Mouse (Mus musculus) CH12.LX (cell line): ENCODE measurements around the gene Lpxn. TPM values are rescaled to one million over a fixed set of nuclear protein-coding genes. Genes with fewer than 3 reads are reported as not detected.

Experiments
- DNase-seq: peaks from one replicate; pipeline ENCODE4 v3.0.0-alpha.2; 2013; ENCODE audit errors: extremely low read depth
- H3K27ac ChIP-seq: 2 replicates; pipeline ENCODE4 v1.5.1; 2012; ENCODE audit warnings: low read depth, mild to moderate bottlenecking, control low read depth, moderate library complexity; ENCODE audit not compliant: insufficient read depth
- H3K27me3 ChIP-seq: replicated peaks from 2 replicates; pipeline ENCODE3; 2012; ENCODE audit warnings: inconsistent platforms
- H3K36me3 ChIP-seq, 2 experiments: replicated peaks in 1 of 2; 2 replicates each; pipeline versions ENCODE3 to v1.6.1; 2012; ENCODE audit warnings: inconsistent platforms in 1 of 2, low read length in 1 of 2, mild to moderate bottlenecking in 1 of 2, mixed read lengths in 1 of 2, moderate library complexity in 1 of 2; ENCODE audit not compliant: control insufficient read depth in 1 of 2, insufficient read depth in 1 of 2
- H3K4me1 ChIP-seq, 2 experiments: 2 replicates each; pipeline ENCODE4 v1.6.1; 2012; ENCODE audit warnings: inconsistent platforms in 1 of 2, moderate library complexity in 1 of 2; ENCODE audit not compliant: insufficient read depth in 2 of 2, control insufficient read depth in 1 of 2
- H3K4me2 ChIP-seq: 2 replicates; pipeline ENCODE4 v1.6.1; 2012; ENCODE audit warnings: low read depth, mild to moderate bottlenecking, control low read depth; ENCODE audit not compliant: poor library complexity, insufficient read depth, severe bottlenecking
- H3K4me3 ChIP-seq, 3 experiments: fragments of 150-350 bp in 1 of 3; sonication (generic) in 1 of 3; replicated peaks in 1 of 3; 2 replicates each; pipeline versions ENCODE3 to v1.5.1; 2011 to 2012; ENCODE audit warnings: low read depth in 2 of 3, low read length in 2 of 3, mild to moderate bottlenecking in 2 of 3, moderate library complexity in 2 of 3, control low read depth in 1 of 3, improper control_type of control experiment in 1 of 3, inconsistent platforms in 1 of 3, mixed read lengths in 1 of 3; ENCODE audit not compliant: poor library complexity in 1 of 3
- H3K79me2 ChIP-seq: replicated peaks from 2 replicates; pipeline ENCODE4 v1.6.1; 2012; ENCODE audit warnings: mild to moderate bottlenecking, moderate library complexity; ENCODE audit not compliant: control insufficient read depth, poor library complexity, insufficient read depth, severe bottlenecking; ENCODE audit errors: extremely low read depth
- H3K9ac ChIP-seq: 2 replicates; pipeline ENCODE4 v1.6.1; 2012; ENCODE audit warnings: low read depth, mild to moderate bottlenecking, control low read depth, moderate library complexity; ENCODE audit not compliant: insufficient read depth
- H3K9me3 ChIP-seq: replicated peaks from 2 replicates; pipeline ENCODE3; 2012; ENCODE audit warnings: low read length, inconsistent platforms, mixed read lengths
- BHLHE40 ChIP-seq: IDR thresholded peaks from 2 replicates; pipeline ENCODE4 v1.6.1; 2011; ENCODE audit warnings: mild to moderate bottlenecking, low read depth, low read length, improper control_type of control experiment
- CHD1 ChIP-seq: IDR thresholded peaks from 2 replicates; pipeline ENCODE4 v1.6.1; 2012; ENCODE audit warnings: low read depth, low read length, improper control_type of control experiment, inconsistent platforms
- CHD2 ChIP-seq: IDR thresholded peaks from 2 replicates; pipeline ENCODE4 v1.6.1; 2011; ENCODE audit warnings: low read length, improper control_type of control experiment
- E2F4 ChIP-seq: IDR thresholded peaks from 2 replicates; pipeline ENCODE4 v1.6.1; 2011; ENCODE audit warnings: low read depth, low read length, improper control_type of control experiment; ENCODE audit not compliant: insufficient replicate concordance
- ELF1 ChIP-seq: IDR thresholded peaks from 2 replicates; pipeline ENCODE4 v1.6.1; 2014; ENCODE audit warnings: low read depth, mild to moderate bottlenecking, inconsistent platforms, low read length, improper control_type of control experiment
- EP300 ChIP-seq: IDR thresholded peaks from 2 replicates; pipeline ENCODE4 v1.6.1; 2011; ENCODE audit warnings: low read length, improper control_type of control experiment
- ETS1 ChIP-seq: conservative IDR thresholded peaks from 2 replicates; pipeline ENCODE4 v1.6.1; 2012; ENCODE audit warnings: low read depth, mild to moderate bottlenecking, inconsistent platforms, low read length, improper control_type of control experiment, moderate library complexity
- HCFC1 ChIP-seq: IDR thresholded peaks from 2 replicates; pipeline ENCODE4 v1.6.1; 2012; ENCODE audit warnings: low read depth, mild to moderate bottlenecking, inconsistent platforms, low read length, improper control_type of control experiment
- IRF4 ChIP-seq: IDR thresholded peaks from 2 replicates; pipeline ENCODE4 v1.6.1; 2014; ENCODE audit warnings: low read depth, mild to moderate bottlenecking, inconsistent platforms, low read length, improper control_type of control experiment
- JUN ChIP-seq: IDR thresholded peaks from 2 replicates; pipeline ENCODE4 v1.6.1; 2011; ENCODE audit warnings: low read depth, mild to moderate bottlenecking, low read length, improper control_type of control experiment, moderate library complexity; ENCODE audit not compliant: insufficient read depth
- JUND ChIP-seq: conservative IDR thresholded peaks from 2 replicates; pipeline ENCODE4 v1.6.1; 2011; ENCODE audit warnings: low read depth, low read length, improper control_type of control experiment
- KAT2A ChIP-seq: IDR thresholded peaks from 2 replicates; pipeline ENCODE4 v1.6.1; 2012; ENCODE audit warnings: low read length, improper control_type of control experiment, inconsistent platforms; ENCODE audit not compliant: insufficient replicate concordance
- MAFK ChIP-seq: IDR thresholded peaks from 2 replicates; pipeline ENCODE4 v1.6.1; 2011; ENCODE audit warnings: low read length, improper control_type of control experiment; ENCODE audit not compliant: insufficient replicate concordance
- MAX ChIP-seq: IDR thresholded peaks from 2 replicates; pipeline ENCODE4 v1.6.1; 2011; ENCODE audit warnings: low read length, improper control_type of control experiment
- MEF2A ChIP-seq: IDR thresholded peaks from 2 replicates; pipeline ENCODE4 v1.6.1; 2014; ENCODE audit warnings: low read depth, mild to moderate bottlenecking, inconsistent platforms, low read length, improper control_type of control experiment, borderline replicate concordance
- MXI1 ChIP-seq: IDR thresholded peaks from 2 replicates; pipeline ENCODE4 v1.6.1; 2011; ENCODE audit warnings: mild to moderate bottlenecking, low read depth, low read length, improper control_type of control experiment
- MYC ChIP-seq: IDR thresholded peaks from 2 replicates; pipeline ENCODE4 v1.6.1; 2011; ENCODE audit warnings: low read depth, mild to moderate bottlenecking, improper control_type of control experiment, low read length
- NRF1 ChIP-seq: IDR thresholded peaks from 2 replicates; pipeline ENCODE4 v1.6.1; 2014; ENCODE audit warnings: low read depth, mild to moderate bottlenecking, inconsistent platforms, low read length, improper control_type of control experiment, moderate library complexity
- POLR2A ChIP-seq: IDR thresholded peaks from 2 replicates; pipeline ENCODE4 v1.6.1; 2011; ENCODE audit warnings: low read depth, mild to moderate bottlenecking, improper control_type of control experiment, low read length
- RCOR1 ChIP-seq: conservative IDR thresholded peaks from 2 replicates; pipeline ENCODE4 v1.6.1; 2012; ENCODE audit warnings: low read depth, mild to moderate bottlenecking, inconsistent platforms, low read length, improper control_type of control experiment
- SIN3A ChIP-seq: IDR thresholded peaks from 2 replicates; pipeline ENCODE4 v1.6.1; 2012; ENCODE audit warnings: low read length, improper control_type of control experiment, inconsistent platforms
- TCF12 ChIP-seq: IDR thresholded peaks from 2 replicates; pipeline ENCODE4 v1.6.1; 2014; ENCODE audit warnings: low read depth, mild to moderate bottlenecking, inconsistent platforms, low read length, improper control_type of control experiment
- UBTF ChIP-seq: IDR thresholded peaks from 2 replicates; pipeline ENCODE4 v1.6.1; 2012; ENCODE audit warnings: low read depth, mild to moderate bottlenecking, inconsistent platforms, low read length, improper control_type of control experiment, moderate library complexity
- USF1 ChIP-seq: IDR thresholded peaks from 2 replicates; pipeline ENCODE4 v1.6.1; 2014; ENCODE audit warnings: low read depth, mild to moderate bottlenecking, inconsistent platforms, low read length, improper control_type of control experiment
- ZC3H11A ChIP-seq: IDR thresholded peaks from 2 replicates; pipeline ENCODE4 v1.6.1; 2012; ENCODE audit warnings: low read depth, mild to moderate bottlenecking, inconsistent platforms, low read length, improper control_type of control experiment
- ZKSCAN1 ChIP-seq: IDR thresholded peaks from 2 replicates; pipeline ENCODE4 v1.6.1; 2012; ENCODE audit warnings: low read depth, inconsistent platforms, low read length, improper control_type of control experiment, borderline replicate concordance
- ZNF384 ChIP-seq: IDR thresholded peaks from 2 replicates; pipeline ENCODE4 v1.6.1; 2012; ENCODE audit warnings: low read depth, low read length, improper control_type of control experiment, inconsistent platforms
- dilution Hi-C: fragments of 300-500 bp; cut with MboI; formaldehyde crosslinking; loops from 2 replicates; pipeline ENCODE4 v1.14.3; 2020; ENCODE audit warnings: low sequenced_read_pairs; ENCODE audit not compliant: extremely low pct_unique_long_range_greater_than_20kb, extremely low pct_ligation_motif_present
- in situ Hi-C: fragments of 300-500 bp; cut with MboI; formaldehyde crosslinking; loops from 3 replicates; pipeline ENCODE4 v1.14.3; 2019; ENCODE audit warnings: low sequenced_read_pairs, low pct_ligation_motif_present, low pct_unique_long_range_greater_than_20kb, mixed read lengths
- polyA plus RNA-seq: library from polyadenylated mRNA; unstranded; fragments of >175 nt; gene quantifications from 2 replicates; pipeline ENCODE4 v1.2.1, GENCODE M21; 2012; ENCODE audit warnings: low read depth; ENCODE audit not compliant: insufficient read length
- total RNA-seq, 2 experiments: library from RNA; depleted of rRNA; stranded (reverse); fragments of 300-350 nt in 1 of 2; fragments of >200 nt in 1 of 2; gene quantifications; 2 replicates each; pipeline ENCODE4 v1.2.3; 2012 to 2014

The Lpxn gene
- total and polyA plus RNA-seq, 3 experiments = 39.2 to 140 (median 66.4) TPM

- Histone ChIP-seq H3K27ac (no peak within 1 kb of the TSS), H3K4me1 (no peaks in the 10 kb centered on the region), H3K4me3 (no peak within 1 kb of the TSS), H3K79me2 (0 out of 2 replicates have a peak, but pooled peaks cover 6% of the 10 kb centered on the region), H3K9ac (no peak within 1 kb of the TSS), H3K36me3 (peaks cover 47 to 79% of the 10 kb centered on the region in 2 experiments), H3K27me3 (no peaks in the 10 kb centered on the region), H3K9me3 (no peaks in the 10 kb centered on the region), H3K4me2 (no peak within 1 kb of the TSS)
- TF ChIP-seq JUND (no peak), ZNF384 (no peak), E2F4 (no peak), USF1 (no peak), JUN (no peak), BHLHE40 (no peak), KAT2A (no peak), ZKSCAN1 (no peak), SIN3A (no peak), MEF2A (no peak), CHD2 (no peak), CHD1 (no peak), MAFK (no peak), ETS1 (no peak), MAX (no peak), TCF12 (no peak), MYC (no peak), ZC3H11A (no peak), NRF1 (no peak)
- in situ Hi-C loops = no loop called here
- DNase-seq = no peak
- dilution Hi-C loops = no loop called here
Measured at GRCm38 (mm10) chr19:12765308-12765707, 30.7 kb upstream of the Lpxn start, which contains the start of gene Cntf. TSS of gene Cntf (minus strand) at chr19:12765632.

DNA sequence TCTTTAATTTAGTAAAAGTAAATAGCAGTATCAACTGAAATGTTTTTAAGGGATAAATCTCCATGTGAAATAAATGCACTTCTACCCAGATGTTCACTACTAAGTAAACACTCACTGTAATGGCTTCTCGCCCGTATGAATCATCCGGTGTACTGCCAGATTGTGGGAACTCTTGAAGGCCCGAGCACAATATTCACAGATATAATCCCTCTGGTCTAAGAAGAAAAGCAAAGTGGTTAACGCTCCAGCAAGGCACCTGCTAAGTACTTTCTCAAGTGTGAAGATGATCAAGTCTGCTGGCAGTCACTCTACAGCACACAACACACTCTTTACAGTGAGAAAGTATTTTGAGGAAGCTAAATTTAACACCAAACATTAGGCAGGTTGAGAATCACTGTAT lies 25.1 kb upstream of the Lpxn start:
- no peaks in the 10 kb centered on the region for H3K9me3 ChIP-seq
- no peak overlapping the region for H3K27ac ChIP-seq
- DNase-seq = no peak
- peaks cover 10% of the 10 kb centered on the region for H3K79me2 ChIP-seq
- TF ChIP-seq MEF2A (no peak), POLR2A (no peak), SIN3A (no peak), IRF4 (no peak), USF1 (no peak), ETS1 (no peak), JUN (no peak), ZC3H11A (no peak), EP300 (no peak), MYC (no peak), JUND (no peak), ZKSCAN1 (no peak), CHD1 (no peak), ELF1 (no peak), HCFC1 (no peak), RCOR1 (no peak), UBTF (no peak), MXI1 (no peak), E2F4 (no peak)
- no peaks in the 10 kb centered on the region for H3K27me3 ChIP-seq
- in situ Hi-C loops (no loop called here), dilution Hi-C loops (no loop called here)
- no peak overlapping the region for H3K4me2 ChIP-seq
- H3K4me1 ChIP-seq = no peaks in the 10 kb centered on the region
- H3K4me3 ChIP-seq = no peak overlapping the region
- H3K9ac ChIP-seq = no peak overlapping the region
- peaks cover 30 to 84% of the 10 kb centered on the region in 2 experiments for H3K36me3 ChIP-seq
